7 mouse cellular contexts compared by ENCODE assay signal in genomic region chr9:32666611-32667517, GRCm38 (mm10). TPM values are rescaled to one million over a fixed set of nuclear protein-coding genes. Genes with fewer than 3 reads are reported as not detected.
DNase-seq lines count a peak whose midpoint lies in the region.

No protein-coding gene starts in this region.

- peak; percentile 16 to 61 for DNase-seq in left cerebral cortex, postnatal 10 days (ENCODE audit: extremely low spot score in 1 of 2, low spot score in 2 of 2)
- no peak for DNase-seq in left cerebral cortex, adult 8-10 months (ENCODE audit: low spot score in 2 of 2)
- peak; percentile 34 for DNase-seq in gastrocnemius, postnatal 10 days
- DNase-seq in heart, postnatal 36 days, result peak; percentile 46 to 56
- DNase-seq in lung, postnatal 4 days, result peak; percentile 65 to 75
- no peak for DNase-seq in frontal cortex, postnatal 25 days (ENCODE audit: low spot score in 2 of 2)
- DNase-seq in thymus, postnatal 25 days, result no peak

- intact Hi-C loops in left cerebral cortex, postnatal 10 days (cut with DNase I), result no loop called here
- intact Hi-C loops in heart, postnatal 36 days (cut with DNase I), result loop anchor here (2.0 kb wide), 1 partner anchor 16 kb away; no protein-coding TSS in a partner anchor

RNA-seq across cellular contexts. Expression of gene Ets1, which starts 30.8 kb away (rescaled TPM):
- total RNA-seq in left cerebral cortex, postnatal 10 days (2021), result 10 to 100 TPM; 19.0 to 24.7 TPM
- total RNA-seq in left cerebral cortex, adult 8-10 months (2022), result 10 to 100 TPM in 3 of 4 experiments, 1 to 10 TPM in 1; 9.7 to 11.3 (median 10.7) TPM
- 10 to 100 TPM; 36.6 to 47.7 TPM for total RNA-seq in gastrocnemius, postnatal 10 days (2021)
- 10 to 100 TPM; 53.5 to 65.4 TPM for total RNA-seq in heart, postnatal 36 days (2021)

Comparison
In these comparisons a context has a peak if more than half of its experiments do, and no peak if none do; other contexts are left out.
1. DNase-seq: peak in left cerebral cortex, postnatal 10 days (2 of 2), gastrocnemius, postnatal 10 days (single experiment), heart, postnatal 36 days (2 of 2) and lung, postnatal 4 days (2 of 2); none in left cerebral cortex, adult 8-10 months (0 of 2), frontal cortex, postnatal 25 days (0 of 2) and thymus, postnatal 25 days (single experiment).